Mouse (Mus musculus): ENCODE results near the gene Emc8.
"Not testable (repeated sequence)": the region's sequence is repeated elsewhere in the genome, so short reads cannot be mapped to it uniquely, and the experiment has no call there.

Gene Emc8

GRCm38 (mm10) chr8:120685591-120685990 is 17.2 kb upstream of the Emc8 start:
- no peak for DNase-seq (ENCODE audit: low spot score in 2 of 2)

- DNase-seq (ENCODE audit: low spot score in 2 of 2) = peak in 1 of 2 experiments; percentile 41
Measured at GRCm38 (mm10) chr8:120685097-120685496, 16.7 kb upstream of the Emc8 start.

- no peak for DNase-seq (ENCODE audit: low spot score in 2 of 2)
Measured at GRCm38 (mm10) chr8:120684082-120684481, 15.7 kb upstream of the Emc8 start.

- DNase-seq (ENCODE audit: low spot score in 2 of 2) = peak; percentile 61 to 69
Measured at GRCm38 (mm10) chr8:120683602-120684001, 15.2 kb upstream of the Emc8 start.

- no peak for DNase-seq (ENCODE audit: low spot score in 2 of 2)
Measured at GRCm38 (mm10) chr8:120681113-120681512, 12.7 kb upstream of the Emc8 start.

- DNase-seq (ENCODE audit: low spot score in 2 of 2) = not testable (repeated sequence)
Measured at GRCm38 (mm10) chr8:120680405-120680804, 12.0 kb upstream of the Emc8 start.

- DNase-seq (ENCODE audit: low spot score in 2 of 2) = no peak
Measured at GRCm38 (mm10) chr8:120679629-120680387, 11.4 kb upstream of the Emc8 start.

GRCm38 (mm10) chr8:120678447-120678846 is 10.1 kb upstream of the Emc8 start:
- peak; percentile 59 to 81 for DNase-seq (ENCODE audit: low spot score in 2 of 2)

- no peak for DNase-seq (ENCODE audit: low spot score in 2 of 2)
Measured at GRCm38 (mm10) chr8:120675718-120676117, 7.3 kb upstream of the Emc8 start.

- no peak for DNase-seq (ENCODE audit: low spot score in 2 of 2)
Measured at GRCm38 (mm10) chr8:120673298-120673697, 4.9 kb upstream of the Emc8 start.

GRCm38 (mm10) chr8:120672626-120673229 is 4.4 kb upstream of the Emc8 start:
- DNase-seq (ENCODE audit: low spot score in 2 of 2) = no peak

GRCm38 (mm10) chr8:120671775-120672174 is 3.4 kb upstream of the Emc8 start:
- DNase-seq (ENCODE audit: low spot score in 2 of 2) = no peak

- peak; percentile 82 to 83 for DNase-seq (ENCODE audit: low spot score in 2 of 2)
Measured at GRCm38 (mm10) chr8:120667561-120668373, 606 bp downstream of the Emc8 start, which contains the start of the genes Gm27021 and Cox4i1. Gene Gm27021, minus strand, starts transcription at chr8:120668079. Gene Cox4i1, plus strand, starts transcription at chr8:120668222.

GRCm38 (mm10) chr8:120666807-120667470 is 1.4 kb downstream of the Emc8 start:
- no peak for DNase-seq (ENCODE audit: low spot score in 2 of 2)

- DNase-seq (ENCODE audit: low spot score in 2 of 2) = no peak
Measured at GRCm38 (mm10) chr8:120665726-120666455, 2.5 kb downstream of the Emc8 start.

- no peak for DNase-seq (ENCODE audit: low spot score in 2 of 2)
Measured at GRCm38 (mm10) chr8:120664566-120664965, 3.8 kb downstream of the Emc8 start.

- DNase-seq (ENCODE audit: low spot score in 2 of 2) = no peak
Measured at GRCm38 (mm10) chr8:120657415-120657814, 11.0 kb downstream of the Emc8 start.

GRCm38 (mm10) chr8:120656322-120657052 is 11.9 kb downstream of the Emc8 start:
- no peak for DNase-seq (ENCODE audit: low spot score in 2 of 2)

- no peak for DNase-seq (ENCODE audit: low spot score in 2 of 2)
Measured at GRCm38 (mm10) chr8:120647532-120647931, 20.8 kb downstream of the Emc8 start, which contains the start of gene 1190005I06Rik. Gene 1190005I06Rik, minus strand, starts transcription at chr8:120647632.

GRCm38 (mm10) chr8:120644663-120645062 is 23.7 kb downstream of the Emc8 start:
- no peak for DNase-seq (ENCODE audit: low spot score in 2 of 2)

Data from urinary bladder, adult 18-20 months (tissue).